Mouse (Mus musculus): Measurements from ENCODE around the gene Golga1. TPM values are rescaled to one million over a fixed set of nuclear protein-coding genes. Genes with fewer than 3 reads are reported as not detected.

The Golga1 gene
- polyA plus RNA-seq, 1 experiment = 13.7 TPM

- no peaks in the 10 kb centered on the region for H3K36me3 ChIP-seq (ENCODE audit: control insufficient read depth, insufficient read depth, low read length)
- no peak for TF ChIP-seq POLR2A (IDR thresholded peaks at IDR 0.05; ENCODE audit: control insufficient read depth, low read depth, low read length)
- TF ChIP-seq CTCF (IDR thresholded peaks at IDR 0.05; ENCODE audit: control insufficient read depth, insufficient read depth, insufficient replicate concordance, low read depth, low read length) = no peak
- peaks cover 15% of the 10 kb centered on the region for H3K4me1 ChIP-seq (ENCODE audit: control insufficient read depth, insufficient read depth, low read length)
- H3K4me3 ChIP-seq (ENCODE audit: control insufficient read depth, low read depth, low read length) = no peak overlapping the region
- H3K27me3 ChIP-seq (ENCODE audit: control insufficient read depth, insufficient read depth, low read length) = no peaks in the 10 kb centered on the region
- no peak overlapping the region for H3K27ac ChIP-seq (ENCODE audit: control insufficient read depth, insufficient read depth, low read depth, low read length)
Observed at GRCm38 (mm10) chr2:39000587-39000919, 64.8 kb downstream of the Golga1 start.

GRCm38 (mm10) chr2:38999910-39000586 is 65.3 kb downstream of the Golga1 start:
- H3K4me1 ChIP-seq (ENCODE audit: control insufficient read depth, insufficient read depth, low read length) = peaks cover 15% of the 10 kb centered on the region
- no peak overlapping the region for H3K4me3 ChIP-seq (ENCODE audit: control insufficient read depth, low read depth, low read length)
- no peaks in the 10 kb centered on the region for H3K36me3 ChIP-seq (ENCODE audit: control insufficient read depth, insufficient read depth, low read length)
- TF ChIP-seq POLR2A (IDR thresholded peaks at IDR 0.05; ENCODE audit: control insufficient read depth, low read depth, low read length) = no peak
- TF ChIP-seq CTCF (IDR thresholded peaks at IDR 0.05; ENCODE audit: control insufficient read depth, insufficient read depth, insufficient replicate concordance, low read depth, low read length) = no peak
- no peaks in the 10 kb centered on the region for H3K27me3 ChIP-seq (ENCODE audit: control insufficient read depth, insufficient read depth, low read length)
- no peak overlapping the region for H3K27ac ChIP-seq (ENCODE audit: control insufficient read depth, insufficient read depth, low read depth, low read length)

DNA sequence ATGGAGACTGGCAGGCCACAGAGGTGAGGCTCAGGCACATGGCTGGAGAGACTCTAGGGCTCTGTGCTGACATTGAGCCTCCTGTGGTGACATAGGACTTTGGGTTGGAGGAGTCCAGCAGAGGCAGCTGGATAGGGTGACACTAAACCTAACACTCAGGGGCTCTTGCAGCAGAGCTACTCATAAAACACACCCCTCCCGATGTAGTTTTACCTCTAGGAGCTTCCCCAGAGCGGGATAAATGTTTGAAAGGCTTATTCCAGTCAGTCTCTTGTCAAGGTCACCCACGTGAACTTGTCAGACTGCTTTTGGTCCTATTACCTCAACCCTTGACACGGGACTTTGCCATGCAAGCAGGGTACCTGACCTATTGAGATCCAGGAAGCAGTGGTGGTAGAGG is 66.0 kb downstream of the Golga1 start:
- no peaks in the 10 kb centered on the region for H3K27me3 ChIP-seq (ENCODE audit: control insufficient read depth, insufficient read depth, low read length)
- TF ChIP-seq CTCF (IDR thresholded peaks at IDR 0.05; ENCODE audit: control insufficient read depth, insufficient read depth, insufficient replicate concordance, low read depth, low read length) (no peak), POLR2A (IDR thresholded peaks at IDR 0.05; ENCODE audit: control insufficient read depth, low read depth, low read length) (no peak)
- no peaks in the 10 kb centered on the region for H3K36me3 ChIP-seq (ENCODE audit: control insufficient read depth, insufficient read depth, low read length)
- H3K27ac ChIP-seq (ENCODE audit: control insufficient read depth, insufficient read depth, low read depth, low read length) = no peak overlapping the region
- peaks cover 14% of the 10 kb centered on the region for H3K4me1 ChIP-seq (ENCODE audit: control insufficient read depth, insufficient read depth, low read length)
- H3K4me3 ChIP-seq (ENCODE audit: control insufficient read depth, low read depth, low read length) = peak overlapping the region; percentile 86

- H3K27ac ChIP-seq (ENCODE audit: control insufficient read depth, insufficient read depth, low read depth, low read length) = 0 out of 2 replicates have a peak within 1 kb of the TSS, but pooled peaks have one; percentile 35
- H3K27me3 ChIP-seq (ENCODE audit: control insufficient read depth, insufficient read depth, low read length) = no peaks in the 10 kb centered on the region
- no peaks in the 10 kb centered on the region for H3K36me3 ChIP-seq (ENCODE audit: control insufficient read depth, insufficient read depth, low read length)
- TF ChIP-seq CTCF (IDR thresholded peaks at IDR 0.05; ENCODE audit: control insufficient read depth, insufficient read depth, insufficient replicate concordance, low read depth, low read length) = peak; percentile 89
- peak; percentile 73 for TF ChIP-seq POLR2A (IDR thresholded peaks at IDR 0.05; ENCODE audit: control insufficient read depth, low read depth, low read length)
- H3K4me3 ChIP-seq (ENCODE audit: control insufficient read depth, low read depth, low read length) = peak within 1 kb of the TSS; percentile 86
- peaks cover 13% of the 10 kb centered on the region for H3K4me1 ChIP-seq (ENCODE audit: control insufficient read depth, insufficient read depth, low read length)
Observed at GRCm38 (mm10) chr2:38997386-38998374, 67.7 kb downstream of the Golga1 start, which contains the start of gene Wdr38. Gene Wdr38, plus strand, starts transcription at chr2:38997476.

GRCm38 (mm10) chr2:38992452-38992851 is 72.9 kb downstream of the Golga1 start:
- no peak overlapping the region for H3K4me3 ChIP-seq (ENCODE audit: control insufficient read depth, low read depth, low read length)
- H3K4me1 ChIP-seq (ENCODE audit: control insufficient read depth, insufficient read depth, low read length) = peaks cover 3% of the 10 kb centered on the region
- no peaks in the 10 kb centered on the region for H3K27me3 ChIP-seq (ENCODE audit: control insufficient read depth, insufficient read depth, low read length)
- TF ChIP-seq POLR2A (IDR thresholded peaks at IDR 0.05; ENCODE audit: control insufficient read depth, low read depth, low read length) = no peak
- no peak for TF ChIP-seq CTCF (IDR thresholded peaks at IDR 0.05; ENCODE audit: control insufficient read depth, insufficient read depth, insufficient replicate concordance, low read depth, low read length)
- H3K27ac ChIP-seq (ENCODE audit: control insufficient read depth, insufficient read depth, low read depth, low read length) = no peak overlapping the region
- no peaks in the 10 kb centered on the region for H3K36me3 ChIP-seq (ENCODE audit: control insufficient read depth, insufficient read depth, low read length)

- H3K4me3 ChIP-seq (ENCODE audit: control insufficient read depth, low read depth, low read length) = no peak overlapping the region
- no peaks in the 10 kb centered on the region; the same call in 1 of the 2 replicates for H3K4me1 ChIP-seq (ENCODE audit: control insufficient read depth, insufficient read depth, low read length)
- no peak for TF ChIP-seq CTCF (IDR thresholded peaks at IDR 0.05; ENCODE audit: control insufficient read depth, insufficient read depth, insufficient replicate concordance, low read depth, low read length)
- TF ChIP-seq POLR2A (IDR thresholded peaks at IDR 0.05; ENCODE audit: control insufficient read depth, low read depth, low read length) = no peak
- no peak overlapping the region for H3K27ac ChIP-seq (ENCODE audit: control insufficient read depth, insufficient read depth, low read depth, low read length)
- H3K36me3 ChIP-seq (ENCODE audit: control insufficient read depth, insufficient read depth, low read length) = no peaks in the 10 kb centered on the region
- no peaks in the 10 kb centered on the region for H3K27me3 ChIP-seq (ENCODE audit: control insufficient read depth, insufficient read depth, low read length)
Observed at GRCm38 (mm10) chr2:38992004-38992403, 73.3 kb downstream of the Golga1 start.

- Histone ChIP-seq H3K36me3 (ENCODE audit: control insufficient read depth, insufficient read depth, low read length) (no peaks in the 10 kb centered on the region), H3K27me3 (ENCODE audit: control insufficient read depth, insufficient read depth, low read length) (no peaks in the 10 kb centered on the region), H3K4me1 (ENCODE audit: control insufficient read depth, insufficient read depth, low read length) (no peaks in the 10 kb centered on the region; the same call in 1 of the 2 replicates), H3K4me3 (ENCODE audit: control insufficient read depth, low read depth, low read length) (no peak overlapping the region), H3K27ac (ENCODE audit: control insufficient read depth, insufficient read depth, low read depth, low read length) (no peak overlapping the region)
- TF ChIP-seq CTCF (IDR thresholded peaks at IDR 0.05; ENCODE audit: control insufficient read depth, insufficient read depth, insufficient replicate concordance, low read depth, low read length) = no peak
Observed at GRCm38 (mm10) chr2:38988929-38989328, 76.4 kb downstream of the Golga1 start.

Measured in testis, adult 2 months (tissue).